Mouse (Mus musculus) embryo, embryonic 9.5 days (tissue): ENCODE measurements at regions not wholly inside any gene's neighbourhood (a gene's known extent, or its start where the extent isn't known, plus 50 kb on each side); places are given as distances from the start of the nearest gene placed in this dataset.
A peak's percentile ranks its signal among the peaks of the same experiment; 100 is the strongest.

Experiments
- DNase-seq: peaks from one replicate; pipeline ENCODE4 v3.0.0-alpha.2; 2017; ENCODE audit errors: extremely low spot score

GRCm38 (mm10) chr11:52629776-52630175, 134.7 kb upstream of the Fstl4 start:
- DNase-seq: no peak

- DNase-seq: no peak
Observed at GRCm38 (mm10) chr11:52631579-52631978, 132.9 kb upstream of the Fstl4 start.

- no peak for DNase-seq
Observed at GRCm38 (mm10) chr11:52634189-52634588, 130.2 kb upstream of the Fstl4 start.

GRCm38 (mm10) chr11:52635716-52636389, 128.6 kb upstream of the Fstl4 start:
- no peak for DNase-seq

- DNase-seq: no peak
Observed at GRCm38 (mm10) chr11:52638939-52639338, 125.5 kb upstream of the Fstl4 start.

- peak; percentile 40 for DNase-seq
Observed at GRCm38 (mm10) chr11:52641725-52642338, 122.6 kb upstream of the Fstl4 start.

GRCm38 (mm10) chr11:52644081-52644768, 120.2 kb upstream of the Fstl4 start:
- no peak for DNase-seq

DNA sequence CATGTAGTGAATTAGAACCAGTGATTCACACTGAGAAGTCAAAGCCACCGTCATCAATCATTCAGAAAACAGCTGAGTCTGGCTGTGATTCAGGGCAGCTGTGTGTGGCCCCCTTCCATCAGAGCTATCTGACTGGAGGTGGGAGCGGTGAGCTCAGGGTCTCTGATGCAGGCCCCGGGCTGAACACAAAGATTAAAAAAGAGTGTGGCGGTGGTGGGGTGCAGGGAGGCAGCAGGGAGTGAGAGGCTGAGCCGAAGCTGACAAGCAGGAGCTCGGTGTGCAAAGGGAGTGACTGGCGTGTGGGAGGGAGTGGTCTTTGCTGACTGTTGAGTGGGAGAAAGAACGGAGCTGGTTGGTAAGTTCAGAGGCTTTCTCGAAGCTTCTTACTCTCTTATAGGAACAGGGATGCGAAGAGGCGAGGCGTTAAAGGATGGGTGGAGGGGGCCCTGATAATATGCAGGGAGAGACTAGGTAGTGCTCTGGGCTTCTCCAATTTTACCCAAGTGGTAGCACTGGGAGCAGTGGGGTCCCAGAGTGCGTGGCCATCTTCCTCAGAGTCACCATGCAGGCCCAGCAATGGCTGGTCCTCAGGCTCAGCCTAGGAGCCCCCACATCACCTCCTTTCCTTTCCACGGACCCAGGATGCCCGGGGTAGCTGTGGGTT, 116.1 kb upstream of the Fstl4 start:
- DNase-seq: peak; percentile 45

- DNase-seq: no peak
Observed at GRCm38 (mm10) chr11:52648849-52649400, 115.5 kb upstream of the Fstl4 start.

- no peak for DNase-seq
Observed at GRCm38 (mm10) chr11:52654640-52655039, 109.8 kb upstream of the Fstl4 start.

DNA sequence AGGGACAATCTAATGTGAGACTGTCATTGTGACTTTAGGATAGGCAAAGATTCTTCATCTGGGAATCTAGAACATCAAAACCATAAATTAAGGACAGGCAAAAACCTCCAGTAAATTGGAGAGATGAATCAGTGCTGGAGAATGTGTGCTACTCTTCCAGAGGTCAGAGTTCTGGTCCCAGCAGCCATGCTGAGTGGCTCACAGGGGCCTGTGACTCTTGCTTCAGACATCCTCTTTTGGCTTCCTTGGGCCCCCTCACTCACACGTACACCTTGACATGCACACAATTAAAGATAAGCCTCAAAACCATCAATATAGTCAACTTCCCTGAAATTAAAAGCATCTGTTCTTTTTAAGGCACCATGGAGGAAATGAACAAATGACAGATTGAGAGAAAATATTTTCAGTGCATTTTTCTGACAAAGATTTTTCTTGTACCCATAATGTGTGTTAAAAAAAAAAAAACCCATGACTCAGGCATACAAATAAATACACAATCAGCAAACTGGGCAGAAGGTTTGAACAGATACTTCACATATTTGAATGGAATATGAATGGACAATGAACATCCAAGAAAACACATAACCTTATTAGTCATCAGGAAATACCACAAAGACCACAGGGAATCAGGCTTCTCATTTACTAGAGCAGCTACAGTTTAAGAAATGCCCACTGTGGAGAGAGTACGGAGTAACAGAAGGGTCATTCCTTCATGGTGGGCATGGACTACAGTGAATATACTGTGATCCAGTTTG, 108.5 kb upstream of the Fstl4 start:
- no peak for DNase-seq

DNA sequence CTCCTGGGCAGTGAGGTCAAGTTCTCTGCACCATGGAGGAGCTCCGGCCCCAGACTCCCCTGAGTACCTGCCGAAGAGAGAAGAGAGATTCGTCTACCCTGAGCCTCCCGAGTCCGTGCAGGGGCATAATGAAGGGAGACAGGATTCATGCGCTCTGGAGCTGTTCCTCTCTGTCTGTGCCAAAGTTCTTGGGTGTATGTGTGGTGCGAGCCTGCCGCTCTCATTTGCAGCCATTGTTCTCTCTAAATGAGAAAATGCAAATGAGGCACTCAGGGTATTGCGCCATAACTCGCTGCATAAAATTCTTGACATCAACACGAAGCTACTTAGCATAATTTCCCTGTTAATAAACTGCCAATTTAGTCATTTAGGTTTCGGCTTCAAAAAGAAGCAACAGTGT, 103.2 kb upstream of the Fstl4 start:
- no peak for DNase-seq

- DNase-seq: no peak
Observed at GRCm38 (mm10) chr11:52661894-52662593, 102.4 kb upstream of the Fstl4 start.

DNA sequence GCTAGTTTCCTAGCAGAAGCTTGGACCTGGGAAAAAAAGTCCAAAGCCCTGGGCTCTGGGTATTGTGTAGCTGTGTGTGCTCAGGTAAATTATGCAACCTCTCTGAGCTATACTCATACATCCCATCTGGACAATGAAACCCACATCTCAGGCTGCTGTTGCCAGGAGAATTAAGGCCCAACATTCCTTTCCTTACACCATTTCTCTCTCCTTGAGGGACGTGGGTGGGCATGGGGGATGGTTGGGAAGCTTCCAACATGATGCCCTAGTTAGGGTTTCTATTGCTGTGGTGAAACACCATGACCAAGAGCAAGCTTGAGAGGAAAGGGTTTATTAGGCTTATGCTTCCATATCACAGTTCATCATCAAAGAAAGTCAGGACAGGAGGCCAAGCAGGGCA, 99.1 kb upstream of the Fstl4 start:
- DNase-seq: no peak

- DNase-seq: no peak
Observed at GRCm38 (mm10) chr11:52675022-52675421, 89.4 kb upstream of the Fstl4 start.

DNA sequence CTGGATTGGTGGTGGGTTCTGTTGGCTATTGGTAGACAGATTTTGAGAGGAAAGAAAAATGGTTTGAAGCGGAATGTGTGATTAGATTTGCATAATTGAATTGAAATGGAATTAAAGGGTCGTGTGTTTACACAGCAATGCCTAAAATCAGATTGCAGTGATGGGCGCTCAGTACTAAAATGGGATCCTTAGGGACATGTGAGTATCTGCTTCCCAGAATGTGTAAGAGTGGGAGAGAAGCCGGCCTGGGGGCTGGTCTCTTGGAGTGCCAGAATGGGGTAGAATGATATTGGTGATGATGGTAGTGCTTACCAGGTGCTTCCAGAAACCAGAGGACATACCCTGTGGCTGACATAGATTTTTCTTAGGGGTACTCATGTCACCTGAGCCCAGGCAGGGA, 86.2 kb upstream of the Fstl4 start:
- no peak for DNase-seq

- DNase-seq: no peak
Observed at GRCm38 (mm10) chr11:52685436-52685835, 79.0 kb upstream of the Fstl4 start.

DNA sequence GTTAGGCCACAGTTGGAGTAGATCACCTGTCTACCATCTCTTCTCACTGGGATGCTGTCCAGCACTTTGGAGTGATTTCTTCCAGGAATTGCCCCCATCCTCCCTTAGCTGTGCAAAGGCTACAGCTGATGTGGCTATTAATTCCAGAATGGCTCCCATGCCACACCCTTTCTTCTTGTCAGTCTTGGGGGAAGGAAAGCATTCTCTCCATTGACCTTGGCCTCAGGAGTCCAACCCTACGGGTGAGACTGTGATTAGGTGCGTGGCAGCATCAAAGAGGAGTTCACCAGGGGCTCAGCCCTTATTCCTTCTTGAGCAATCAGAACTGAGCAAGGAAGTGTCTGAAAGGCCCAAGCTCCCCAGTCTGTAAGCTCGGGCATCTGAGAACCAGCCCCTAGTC, 71.7 kb upstream of the Fstl4 start:
- DNase-seq: no peak

DNA sequence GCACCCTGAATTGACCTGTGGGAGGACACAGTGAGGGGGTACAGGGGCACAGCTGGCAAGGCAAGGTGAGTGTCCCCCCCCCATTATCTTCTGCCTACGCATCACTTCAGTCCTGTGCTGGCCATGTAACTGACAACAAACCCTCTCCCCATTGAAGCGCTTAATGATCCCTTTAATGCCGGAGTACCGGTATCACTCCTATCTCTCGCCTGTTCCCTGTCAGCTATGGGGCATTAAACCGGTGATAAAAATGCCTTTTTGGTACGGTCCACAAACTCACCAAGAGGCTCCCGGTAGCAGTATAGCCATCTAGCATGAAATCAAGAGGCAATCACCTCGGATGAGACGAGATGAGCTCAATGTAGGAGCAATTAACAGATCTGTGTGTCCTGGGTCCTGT, 62.8 kb upstream of the Fstl4 start:
- no peak for DNase-seq

DNA sequence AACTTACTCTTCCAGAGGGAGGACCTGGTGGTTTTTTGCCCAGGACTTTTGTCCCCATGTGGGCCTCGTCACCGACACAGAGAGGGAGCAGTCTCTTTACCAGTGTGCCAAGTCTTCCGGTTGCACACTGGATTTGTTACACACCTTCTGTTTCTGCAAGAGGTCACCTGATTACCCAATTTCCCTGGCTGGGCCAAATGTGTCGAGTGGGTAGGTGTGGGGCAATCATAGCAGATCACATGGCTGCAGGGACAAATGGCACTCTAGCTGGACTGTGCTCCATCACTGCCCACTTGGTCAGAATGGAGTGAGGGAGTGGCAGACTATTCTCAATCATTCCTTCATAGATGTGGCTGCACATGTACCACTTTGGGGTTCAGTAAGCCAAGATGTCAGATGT, 61.0 kb upstream of the Fstl4 start:
- no peak for DNase-seq
